Mouse (Mus musculus) C2C12 (cell line): ENCODE measurements around the gene Kmt5a. TPM values are rescaled to one million over a fixed set of nuclear protein-coding genes. Genes with fewer than 3 reads are reported as not detected.

Source experiments
- H3K27me3 ChIP-seq: one replicate; pipeline ENCODE4 v1.6.1; 2011; ENCODE audit not compliant: control insufficient read depth, insufficient read depth, insufficient read length
- H3K36me3 ChIP-seq: one replicate; pipeline ENCODE4 v1.6.1; 2011; ENCODE audit not compliant: control insufficient read depth, insufficient read depth
- H3K4me3 ChIP-seq: one replicate; pipeline ENCODE4 v1.5.1; 2011; ENCODE audit warnings: mild to moderate bottlenecking, control low read depth; ENCODE audit not compliant: poor library complexity, insufficient read depth, severe bottlenecking
- H3K79me2 ChIP-seq: one replicate; pipeline ENCODE4 v1.6.1; 2011; ENCODE audit not compliant: control insufficient read depth, insufficient read depth
- H3K79me3 ChIP-seq: one replicate; pipeline ENCODE4 v1.6.1; 2011; ENCODE audit warnings: low read depth, control low read depth
- H3ac ChIP-seq: one replicate; pipeline ENCODE3; 2011; ENCODE audit warnings: low read depth; ENCODE audit not compliant: control insufficient read depth, insufficient read length
- CEBPB ChIP-seq: IDR thresholded peaks from one replicate; pipeline ENCODE4 v1.6.1; 2011; ENCODE audit warnings: low read depth, mild to moderate bottlenecking, control low read depth, moderate library complexity
- CTCF ChIP-seq: IDR thresholded peaks from one replicate; pipeline ENCODE4 v1.5.1; 2011; ENCODE audit not compliant: control insufficient read depth, insufficient read depth, insufficient read length
- FOSL1 ChIP-seq: IDR thresholded peaks from one replicate; pipeline ENCODE4 v1.8.0; 2011; ENCODE audit warnings: mild to moderate bottlenecking, low read length; ENCODE audit not compliant: poor library complexity, insufficient read depth, severe bottlenecking
- MAX ChIP-seq: IDR thresholded peaks from one replicate; pipeline ENCODE4 v1.6.1; 2011; ENCODE audit warnings: mild to moderate bottlenecking, control low read depth
- MYOD1 ChIP-seq: IDR thresholded peaks from one replicate; pipeline ENCODE4 v1.6.1; 2011; ENCODE audit warnings: low read depth; ENCODE audit not compliant: control insufficient read depth, insufficient read length
- MYOG ChIP-seq: IDR thresholded peaks from one replicate; pipeline ENCODE4 v1.6.1; 2011; ENCODE audit not compliant: control insufficient read depth, insufficient read length; ENCODE audit errors: extremely low read depth
- USF1 ChIP-seq: IDR thresholded peaks from one replicate; pipeline ENCODE4 v1.6.1; 2011; ENCODE audit warnings: low read depth, mild to moderate bottlenecking, control low read depth, moderate library complexity
- polyA plus RNA-seq: library from polyadenylated mRNA; unstranded; fragments of >200 nt; fragmentation: generic; extraction: Trizol; gene quantifications from one replicate; pipeline ENCODE4 v1.2.1, GENCODE M21; 2012; ENCODE audit warnings: missing spikeins

The Kmt5a gene
- polyA plus RNA-seq, 1 experiment, result 91.5 TPM

- Histone ChIP-seq H3ac (no peak overlapping the region), H3K79me2 (no peaks in the 10 kb centered on the region), H3K79me3 (no peaks in the 10 kb centered on the region), H3K4me3 (no peak overlapping the region), H3K27me3 (no peaks in the 10 kb centered on the region), H3K36me3 (no peaks in the 10 kb centered on the region)
- no peak for TF ChIP-seq MAX
- TF ChIP-seq CTCF, result no peak
- no peak for TF ChIP-seq FOSL1
- no peak for TF ChIP-seq MYOG
Measured at GRCm38 (mm10) chr5:124491732-124492131, 52.0 kb downstream of the Kmt5a start.

- TF ChIP-seq CTCF (no peak), USF1 (no peak), CEBPB (no peak), MAX (no peak), FOSL1 (no peak), MYOG (no peak)
- Histone ChIP-seq H3K79me2 (no peaks in the 10 kb centered on the region), H3K79me3 (no peaks in the 10 kb centered on the region), H3K27me3 (no peaks in the 10 kb centered on the region), H3K36me3 (no peaks in the 10 kb centered on the region), H3K4me3 (no peak overlapping the region), H3ac (no peak overlapping the region)
Measured at GRCm38 (mm10) chr5:124492618-124493017, 52.9 kb downstream of the Kmt5a start.

DNA sequence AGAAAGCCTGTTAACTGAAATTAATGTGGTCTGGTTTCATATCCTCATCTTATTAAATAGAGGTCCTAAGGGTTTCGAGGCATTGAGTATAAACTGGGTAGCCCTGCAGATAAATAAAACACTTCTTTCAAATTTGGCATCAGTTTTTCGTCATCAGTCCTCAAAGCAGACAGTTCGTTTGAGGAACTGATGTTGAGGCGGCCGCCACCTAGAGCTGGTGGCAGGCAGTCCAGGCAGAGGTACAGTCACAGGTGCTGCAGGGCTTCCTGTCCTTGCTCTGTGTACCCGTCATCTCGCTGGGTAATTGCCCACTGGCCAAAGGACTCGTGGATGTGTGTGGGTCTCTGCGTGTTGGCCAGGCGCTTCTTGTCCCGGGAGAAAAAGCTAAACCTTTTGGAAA lies 53.7 kb downstream of the Kmt5a start:
- H3K36me3 ChIP-seq, result no peaks in the 10 kb centered on the region
- no peak overlapping the region for H3ac ChIP-seq
- no peak overlapping the region for H3K4me3 ChIP-seq
- TF ChIP-seq USF1 (no peak), MYOD1 (no peak), MAX (no peak), CTCF (no peak), FOSL1 (no peak), MYOG (no peak), CEBPB (no peak)
- no peaks in the 10 kb centered on the region for H3K79me2 ChIP-seq
- no peaks in the 10 kb centered on the region for H3K79me3 ChIP-seq
- H3K27me3 ChIP-seq, result no peaks in the 10 kb centered on the region

GRCm38 (mm10) chr5:124495547-124495946 lies 55.8 kb downstream of the Kmt5a start:
- no peak for TF ChIP-seq MAX
- no peak for TF ChIP-seq CEBPB
- TF ChIP-seq CTCF, result no peak
- no peak for TF ChIP-seq USF1
- TF ChIP-seq MYOD1, result no peak
- TF ChIP-seq MYOG, result no peak
- no peak for TF ChIP-seq FOSL1
- no peaks in the 10 kb centered on the region for H3K27me3 ChIP-seq
- no peaks in the 10 kb centered on the region for H3K79me3 ChIP-seq
- no peaks in the 10 kb centered on the region for H3K36me3 ChIP-seq
- no peak overlapping the region for H3K4me3 ChIP-seq
- no peak overlapping the region for H3ac ChIP-seq
- H3K79me2 ChIP-seq, result no peaks in the 10 kb centered on the region

- no peaks in the 10 kb centered on the region for H3K36me3 ChIP-seq
- no peak overlapping the region for H3ac ChIP-seq
- no peak overlapping the region for H3K4me3 ChIP-seq
- no peaks in the 10 kb centered on the region for H3K79me2 ChIP-seq
- H3K79me3 ChIP-seq, result no peaks in the 10 kb centered on the region
- no peaks in the 10 kb centered on the region for H3K27me3 ChIP-seq
- no peak for TF ChIP-seq CEBPB
- no peak for TF ChIP-seq FOSL1
Measured at GRCm38 (mm10) chr5:124496614-124497514, 57.1 kb downstream of the Kmt5a start.

GRCm38 (mm10) chr5:124498221-124498876 lies 58.6 kb downstream of the Kmt5a start:
- Histone ChIP-seq H3ac (no peak overlapping the region), H3K27me3 (no peaks in the 10 kb centered on the region), H3K79me3 (no peaks in the 10 kb centered on the region), H3K4me3 (no peak overlapping the region), H3K36me3 (no peaks in the 10 kb centered on the region), H3K79me2 (no peaks in the 10 kb centered on the region)
- no peak for TF ChIP-seq USF1
- TF ChIP-seq MYOG, result no peak
- no peak for TF ChIP-seq MAX
- TF ChIP-seq FOSL1, result no peak
- TF ChIP-seq CEBPB, result no peak
